Mouse (Mus musculus) hindbrain, postnatal 0 days (tissue): ENCODE results near the gene Tigd3. TPM values are rescaled to one million over a fixed set of nuclear protein-coding genes. Genes with fewer than 3 reads are reported as not detected.
"Not testable (repeated sequence)": the region's sequence is repeated elsewhere in the genome, so short reads cannot be mapped to it uniquely, and the experiment has no call there.

ENCODE experiments used
- ATAC-seq: fragments of 200-750 bp; cut with Nextera tagmentation; 2 replicates; pipeline ENCODE4 v1.8.0; 2017; ENCODE audit warnings: mild to moderate bottlenecking, moderate TSS enrichment, moderate library complexity
- DNase-seq: peaks from one replicate; pipeline ENCODE4 v3.0.0-alpha.2; 2015; ENCODE audit warnings: low spot score
- H3K27ac ChIP-seq: fragments of 300-500 bp; sonication (generic); 2 replicates; pipeline ENCODE4 v1.5.1; 2014; ENCODE audit warnings: mild to moderate bottlenecking
- H3K27me3 ChIP-seq: fragments of 300-500 bp; sonication (generic); 2 replicates; pipeline ENCODE4 v1.6.1; 2014; ENCODE audit warnings: low read length, mixed read lengths; ENCODE audit not compliant: insufficient read depth
- H3K36me3 ChIP-seq: fragments of 300-500 bp; sonication (generic); 2 replicates; pipeline ENCODE4 v1.6.1; 2014; ENCODE audit warnings: low read length, mixed read lengths; ENCODE audit not compliant: insufficient read depth
- H3K4me1 ChIP-seq: fragments of 300-500 bp; sonication (generic); 2 replicates; pipeline ENCODE4 v1.6.1; 2014; ENCODE audit warnings: antibody characterized with exemption, low read length, mixed read lengths; ENCODE audit not compliant: insufficient read depth
- H3K4me2 ChIP-seq: fragments of 300-500 bp; sonication (generic); 2 replicates; pipeline ENCODE4 v1.6.1; 2014; ENCODE audit warnings: low read depth, mild to moderate bottlenecking, low read length, moderate library complexity, mixed read lengths
- H3K4me3 ChIP-seq: fragments of 300-500 bp; sonication (generic); 2 replicates; pipeline ENCODE4 v1.5.1; 2014; ENCODE audit warnings: low read length
- H3K9ac ChIP-seq: fragments of 300-500 bp; sonication (generic); replicated peaks from 2 replicates; pipeline ENCODE4 v1.6.1; 2014; ENCODE audit warnings: mild to moderate bottlenecking, low read length, moderate library complexity, mixed read lengths
- H3K9me3 ChIP-seq: fragments of 300-500 bp; sonication (generic); 2 replicates; pipeline ENCODE4 v1.6.1; 2016; ENCODE audit warnings: low read length, mixed read lengths
- CTCF ChIP-seq: IDR thresholded peaks from 2 replicates; pipeline ENCODE4 v1.5.1; 2016; ENCODE audit warnings: antibody characterized with exemption, control low read depth, low read depth
- WGBS: fragments of 180-500 bp; shearing (Covaris S2); extraction: QIAGEN DNeasy Blood & Tissue Kit; methylation state at CpG from one replicate; pipeline ENCODE4 v1.1.7; 2014; 5-methylcytosine and 5-hydroxymethylcytosine counted together
- polyA plus RNA-seq: library from polyadenylated mRNA; unstranded; fragments of >200 nt; fragmentation: Nextera tagmentation; extraction: Ambion mirVana; gene quantifications from 2 replicates; pipeline ENCODE4 v1.2.1, GENCODE M21; 2015
- total RNA-seq: library from RNA; depleted of rRNA; stranded (reverse); fragments of >200 nt; gene quantifications from 2 replicates; pipeline ENCODE4 v1.2.3, GENCODE M21; 2014

Tigd3 gene
- total and polyA plus RNA-seq, 2 experiments from 2014 or later = 7.1 to 7.5 TPM

GRCm38 (mm10) chr19:5887234-5887815 lies 6.6 kb downstream of the Tigd3 start:
- no peak for TF ChIP-seq CTCF
- H3K27me3 ChIP-seq = no peaks in the 10 kb centered on the region
- no peak overlapping the region for H3K9ac ChIP-seq
- ATAC-seq (no peak), DNase-seq (no peak)
- WGBS = 84% methylated on average over 3 of the region's 3 CpGs
- H3K4me3 ChIP-seq = no peak overlapping the region
- no peak overlapping the region for H3K27ac ChIP-seq
- no peaks in the 10 kb centered on the region for H3K4me1 ChIP-seq
- 0 out of 2 replicates have a peak, but pooled peaks cover 4% of the 10 kb centered on the region for H3K36me3 ChIP-seq
- H3K9me3 ChIP-seq = no peaks in the 10 kb centered on the region
- H3K4me2 ChIP-seq = no peak overlapping the region

GRCm38 (mm10) chr19:5885838-5886237 lies 8.1 kb downstream of the Tigd3 start:
- Histone ChIP-seq H3K4me3 (no peak overlapping the region), H3K4me2 (no peak overlapping the region), H3K4me1 (no peaks in the 10 kb centered on the region), H3K9me3 (no peaks in the 10 kb centered on the region), H3K36me3 (no peaks in the 10 kb centered on the region), H3K9ac (no peak overlapping the region), H3K27ac (no peak overlapping the region), H3K27me3 (no peaks in the 10 kb centered on the region)
- ATAC-seq = no peak
- WGBS = 67% methylated on average over 4 of the region's 4 CpGs
- TF ChIP-seq CTCF = peak; percentile 67
- peak; percentile 42 for DNase-seq

GRCm38 (mm10) chr19:5883935-5884334 lies 10.0 kb downstream of the Tigd3 start:
- 65% methylated on average over 1 of the region's 1 CpGs for WGBS
- DNase-seq (no peak), ATAC-seq (no peak)
- Histone ChIP-seq H3K9ac (no peak overlapping the region), H3K27me3 (no peaks in the 10 kb centered on the region), H3K36me3 (no peaks in the 10 kb centered on the region), H3K4me1 (no peaks in the 10 kb centered on the region), H3K27ac (no peak overlapping the region), H3K4me2 (no peak overlapping the region), H3K4me3 (no peak overlapping the region), H3K9me3 (no peaks in the 10 kb centered on the region)
- no peak for TF ChIP-seq CTCF

- not testable (repeated sequence) for H3K36me3 ChIP-seq, H3K4me2 ChIP-seq, H3K4me1 ChIP-seq, H3K9ac ChIP-seq, H3K27me3 ChIP-seq, DNase-seq, H3K4me3 ChIP-seq, H3K27ac ChIP-seq, ATAC-seq, H3K9me3 ChIP-seq
- 72% methylated on average over 5 of the region's 5 CpGs for WGBS
Observed at GRCm38 (mm10) chr19:5882079-5882478, 11.9 kb downstream of the Tigd3 start.

GRCm38 (mm10) chr19:5881155-5881554 lies 12.8 kb downstream of the Tigd3 start:
- no peak overlapping the region for H3K4me2 ChIP-seq
- no peaks in the 10 kb centered on the region for H3K9me3 ChIP-seq
- no peak overlapping the region for H3K4me3 ChIP-seq
- no peak overlapping the region for H3K27ac ChIP-seq
- no peaks in the 10 kb centered on the region for H3K36me3 ChIP-seq
- no peak for TF ChIP-seq CTCF
- DNase-seq (no peak), ATAC-seq (no peak)
- no peak overlapping the region for H3K9ac ChIP-seq
- no peaks in the 10 kb centered on the region for H3K27me3 ChIP-seq
- no peaks in the 10 kb centered on the region for H3K4me1 ChIP-seq
- 94% methylated on average over 6 of the region's 6 CpGs for WGBS

- H3K36me3 ChIP-seq = no peaks in the 10 kb centered on the region
- ATAC-seq = no peak
- H3K4me1 ChIP-seq = peaks cover 5% of the 10 kb centered on the region; the same call in 1 of the 2 replicates
- no peaks in the 10 kb centered on the region for H3K9me3 ChIP-seq
- H3K27me3 ChIP-seq = no peaks in the 10 kb centered on the region
- DNase-seq = no peak
- H3K4me3 ChIP-seq = no peak overlapping the region
- TF ChIP-seq CTCF = no peak
- no peak overlapping the region for H3K4me2 ChIP-seq
- no peak overlapping the region for H3K27ac ChIP-seq
- 95% methylated on average over 7 of the region's 7 CpGs for WGBS
- H3K9ac ChIP-seq = no peak overlapping the region
Observed at GRCm38 (mm10) chr19:5879735-5880134, 14.2 kb downstream of the Tigd3 start.

GRCm38 (mm10) chr19:5878916-5879315 lies 15.0 kb downstream of the Tigd3 start:
- no peak overlapping the region for H3K4me2 ChIP-seq
- no peaks in the 10 kb centered on the region for H3K9me3 ChIP-seq
- no peak for TF ChIP-seq CTCF
- no peak overlapping the region for H3K4me3 ChIP-seq
- no peak overlapping the region for H3K9ac ChIP-seq
- peaks cover 13% of the 10 kb centered on the region for H3K4me1 ChIP-seq
- no peak overlapping the region for H3K27ac ChIP-seq
- DNase-seq (no peak), ATAC-seq (no peak)
- H3K36me3 ChIP-seq = no peaks in the 10 kb centered on the region
- H3K27me3 ChIP-seq = no peaks in the 10 kb centered on the region
- WGBS = 81% methylated on average over 3 of the region's 3 CpGs
